Mouse (Mus musculus) bone marrow macrophage, adult 2 months (primary cell): Measurements from ENCODE around the gene Mrpl23.

ENCODE experiments used
- CTCF ChIP-seq: IDR thresholded peaks from 2 replicates; pipeline ENCODE4 v1.5.1; 2012; ENCODE audit warnings: low read depth, mild to moderate bottlenecking, low read length, moderate library complexity
- POLR2A ChIP-seq: IDR thresholded peaks from 2 replicates; pipeline ENCODE4 v1.6.1; 2012; ENCODE audit warnings: mild to moderate bottlenecking, low read depth, low read length, borderline replicate concordance

DNA sequence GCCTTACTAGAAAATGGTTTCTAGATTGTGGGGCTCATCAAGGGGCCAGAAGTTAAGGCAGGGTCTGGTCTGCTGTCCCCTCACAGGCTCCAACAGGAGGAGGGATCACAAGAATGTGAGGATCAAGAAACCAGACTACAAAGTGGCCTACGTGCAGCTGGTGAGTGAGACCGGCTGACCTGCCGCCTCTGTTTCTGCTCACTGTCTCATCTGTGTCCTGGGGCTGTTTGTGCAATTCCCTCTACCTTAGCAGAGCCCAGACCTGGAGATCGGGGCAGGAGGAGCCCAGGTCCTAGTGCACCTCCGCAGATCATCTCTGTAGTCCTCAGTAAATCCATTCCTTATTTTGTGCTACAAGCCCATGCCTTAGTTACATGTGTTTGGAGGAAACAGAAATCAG lies 4.7 kb downstream of the Mrpl23 start:
- TF ChIP-seq POLR2A (no peak), CTCF (no peak)
